Mouse (Mus musculus) kidney, adult 2 months (tissue): ENCODE measurements around the gene Bcl11b. TPM values are rescaled to one million over a fixed set of nuclear protein-coding genes. Genes with fewer than 3 reads are reported as not detected.

ENCODE experiments used
- DNase-seq: peaks from one replicate; pipeline ENCODE4 v3.0.0; 2021
- H3K27ac ChIP-seq: fragments of 200-500 bp; 2 replicates; pipeline ENCODE4 v1.5.1; 2012; ENCODE audit warnings: low read depth, low read length, control low read depth, inconsistent platforms; ENCODE audit not compliant: insufficient read depth
- H3K27me3 ChIP-seq: fragments of 200-500 bp; replicated peaks from 2 replicates; pipeline ENCODE4 v1.6.1; 2012; ENCODE audit warnings: mild to moderate bottlenecking, moderate library complexity, low read length, inconsistent platforms; ENCODE audit not compliant: control insufficient read depth, insufficient read depth
- H3K36me3 ChIP-seq: fragments of 200-500 bp; 2 replicates; pipeline ENCODE4 v1.6.1; 2012; ENCODE audit warnings: mild to moderate bottlenecking, moderate library complexity, low read length, inconsistent platforms; ENCODE audit not compliant: control insufficient read depth, insufficient read depth
- H3K4me1 ChIP-seq: fragments of 200-500 bp; 2 replicates; pipeline ENCODE4 v1.6.1; 2011; ENCODE audit warnings: low read length; ENCODE audit not compliant: control insufficient read depth, insufficient read depth
- H3K4me3 ChIP-seq: fragments of 200-500 bp; 2 replicates; pipeline ENCODE4 v1.5.1; 2011; ENCODE audit warnings: mild to moderate bottlenecking, low read depth, low read length, control low read depth; ENCODE audit not compliant: insufficient read depth
- CTCF ChIP-seq: fragments of 200-500 bp; conservative IDR thresholded peaks from 2 replicates; pipeline ENCODE4 v1.5.1; 2011; ENCODE audit warnings: low read depth, mild to moderate bottlenecking, control low read depth, low read length, moderate library complexity, mixed read lengths; ENCODE audit not compliant: insufficient read depth, insufficient read length
- POLR2A ChIP-seq: fragments of 200-500 bp; IDR thresholded peaks from one replicate; pipeline ENCODE4 v1.6.1; 2011; ENCODE audit warnings: low read depth, low read length, control low read depth
- WGBS: fragments of 180-500 bp; shearing (Covaris S2); methylation state at CpG from one replicate; pipeline ENCODE4 v1.1.7; 2018; 5-methylcytosine and 5-hydroxymethylcytosine counted together
- polyA plus RNA-seq: library from polyadenylated mRNA; depleted of rRNA; stranded (reverse); fragments of >200 nt; gene quantifications from 2 replicates; pipeline ENCODE4 v1.2.3, GENCODE M21; 2012

Bcl11b gene
- polyA plus RNA-seq, 1 experiment = 4.9 TPM

DNA sequence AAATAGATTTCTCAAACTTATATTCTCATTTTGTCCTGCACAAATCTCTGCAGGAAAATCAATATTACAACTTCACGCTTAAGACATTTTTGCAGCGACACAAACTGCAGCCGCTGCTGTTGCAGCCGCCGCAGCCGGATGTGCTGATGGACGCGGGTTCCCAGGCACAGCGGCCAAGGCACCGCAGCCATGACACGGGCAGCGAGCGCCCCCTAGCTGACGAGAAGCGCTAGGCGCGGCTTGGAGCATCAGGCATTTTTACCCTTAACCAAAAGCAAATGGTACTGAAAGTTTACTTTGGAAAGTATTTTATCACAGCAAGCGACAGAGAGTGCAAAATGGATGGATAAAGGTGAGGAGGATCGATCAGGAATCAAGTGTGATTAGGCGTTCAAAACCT lies 4.7 kb downstream of the Bcl11b start:
- no peak overlapping the region for H3K27ac ChIP-seq
- H3K4me3 ChIP-seq = no peak overlapping the region
- TF ChIP-seq CTCF (peak; percentile 95), POLR2A (no peak)
- 1% methylated on average over 20 of the region's 20 CpGs for WGBS
- H3K4me1 ChIP-seq = no peaks in the 10 kb centered on the region
- no peaks in the 10 kb centered on the region for H3K36me3 ChIP-seq
- H3K27me3 ChIP-seq = peaks cover 3% of the 10 kb centered on the region
- DNase-seq = peak; percentile 78

DNA sequence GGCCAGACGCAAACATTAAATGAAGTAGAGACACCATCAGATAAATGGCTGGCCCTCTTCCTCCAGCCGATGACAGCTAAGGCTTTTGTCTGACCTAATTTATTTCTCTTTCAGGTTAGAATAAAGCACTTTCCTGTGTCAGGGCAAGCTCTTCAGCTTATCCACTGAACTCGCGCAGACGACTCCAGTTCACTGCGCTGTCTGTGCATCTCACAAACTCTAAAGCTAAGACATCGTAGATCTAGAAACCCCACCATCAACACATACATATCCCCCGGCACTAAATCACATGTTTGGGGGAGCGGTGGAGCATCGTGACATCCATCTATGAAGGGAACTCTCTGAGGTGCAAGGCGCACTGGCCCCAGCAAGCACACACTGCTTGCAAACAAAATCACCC lies 5.5 kb downstream of the Bcl11b start:
- no peak overlapping the region for H3K27ac ChIP-seq
- H3K4me1 ChIP-seq = no peaks in the 10 kb centered on the region
- H3K4me3 ChIP-seq = no peak overlapping the region
- TF ChIP-seq CTCF (no peak), POLR2A (no peak)
- H3K27me3 ChIP-seq = peaks cover 3% of the 10 kb centered on the region
- 73% methylated on average over 11 of the region's 11 CpGs for WGBS
- no peaks in the 10 kb centered on the region for H3K36me3 ChIP-seq
- DNase-seq = no peak

GRCm38 (mm10) chr12:107997241-107997640 lies 6.2 kb downstream of the Bcl11b start:
- 69% methylated on average over 3 of the region's 3 CpGs for WGBS
- Histone ChIP-seq H3K36me3 (no peaks in the 10 kb centered on the region), H3K4me1 (no peaks in the 10 kb centered on the region), H3K27ac (no peak overlapping the region), H3K27me3 (no peaks in the 10 kb centered on the region; the same call in 1 of the 2 replicates), H3K4me3 (no peak overlapping the region)
- TF ChIP-seq POLR2A = no peak
- no peak for DNase-seq

GRCm38 (mm10) chr12:107996773-107997172 lies 6.6 kb downstream of the Bcl11b start:
- no peak for TF ChIP-seq POLR2A
- no peak for TF ChIP-seq CTCF
- H3K36me3 ChIP-seq = no peaks in the 10 kb centered on the region
- no peak for DNase-seq
- WGBS = 56% methylated on average over 4 of the region's 4 CpGs
- no peak overlapping the region for H3K4me3 ChIP-seq
- no peaks in the 10 kb centered on the region for H3K4me1 ChIP-seq
- no peaks in the 10 kb centered on the region for H3K27me3 ChIP-seq
- no peak overlapping the region for H3K27ac ChIP-seq

- H3K27me3 ChIP-seq = no peaks in the 10 kb centered on the region
- H3K4me3 ChIP-seq = no peak overlapping the region
- H3K27ac ChIP-seq = no peak overlapping the region
- H3K4me1 ChIP-seq = no peaks in the 10 kb centered on the region
- no peaks in the 10 kb centered on the region for H3K36me3 ChIP-seq
- no peak for DNase-seq
- TF ChIP-seq CTCF (no peak), POLR2A (no peak)
- WGBS = 85% methylated on average over 6 of the region's 6 CpGs
Observed at GRCm38 (mm10) chr12:107996216-107996615, 7.2 kb downstream of the Bcl11b start.

DNA sequence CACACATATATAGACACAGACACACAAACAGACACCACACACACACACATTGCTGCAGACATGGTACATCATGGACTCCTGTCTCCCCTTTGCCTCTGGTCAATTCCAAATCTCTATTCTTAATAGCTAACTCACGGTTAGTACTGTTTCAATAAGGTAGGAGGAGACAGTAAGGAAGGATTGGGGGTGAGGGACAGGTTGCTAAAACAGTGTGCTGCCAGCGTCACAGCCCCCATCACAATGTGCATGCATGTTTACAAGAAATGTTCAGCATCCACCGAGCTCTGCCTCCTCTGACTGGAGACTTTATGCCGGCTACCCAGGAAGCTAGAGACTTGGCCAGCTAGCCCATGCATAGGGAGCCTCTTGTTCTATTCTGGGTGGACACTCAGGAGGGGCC lies 9.0 kb downstream of the Bcl11b start:
- TF ChIP-seq CTCF (no peak), POLR2A (no peak)
- WGBS = 58% methylated on average over 4 of the region's 4 CpGs
- H3K4me3 ChIP-seq = no peak overlapping the region
- no peaks in the 10 kb centered on the region for H3K36me3 ChIP-seq
- H3K4me1 ChIP-seq = no peaks in the 10 kb centered on the region
- no peak overlapping the region for H3K27ac ChIP-seq
- no peak for DNase-seq
- no peaks in the 10 kb centered on the region; the same call in 1 of the 2 replicates for H3K27me3 ChIP-seq

- no peaks in the 10 kb centered on the region for H3K36me3 ChIP-seq
- DNase-seq = no peak
- H3K27me3 ChIP-seq = no peaks in the 10 kb centered on the region; the same call in 1 of the 2 replicates
- no peaks in the 10 kb centered on the region for H3K4me1 ChIP-seq
- TF ChIP-seq POLR2A = no peak
- TF ChIP-seq CTCF = no peak
- no peak overlapping the region for H3K4me3 ChIP-seq
- 86% methylated on average over 4 of the region's 4 CpGs for WGBS
- H3K27ac ChIP-seq = no peak overlapping the region
Observed at GRCm38 (mm10) chr12:107993029-107993428, 10.4 kb downstream of the Bcl11b start.

GRCm38 (mm10) chr12:107991191-107991590 lies 12.2 kb downstream of the Bcl11b start:
- H3K27ac ChIP-seq = no peak overlapping the region
- TF ChIP-seq POLR2A (no peak), CTCF (no peak)
- H3K4me3 ChIP-seq = no peak overlapping the region
- no peak for DNase-seq
- WGBS = 47% methylated on average over 11 of the region's 11 CpGs
- H3K4me1 ChIP-seq = no peaks in the 10 kb centered on the region
- H3K36me3 ChIP-seq = no peaks in the 10 kb centered on the region
- no peaks in the 10 kb centered on the region; the same call in 1 of the 2 replicates for H3K27me3 ChIP-seq
